Mouse (Mus musculus) central nervous system, embryonic 18 days (tissue): ENCODE measurements around the gene Mrgprx1. TPM values are rescaled to one million over a fixed set of nuclear protein-coding genes. Genes with fewer than 3 reads are reported as not detected.

Experiments
- polyA plus RNA-seq: library from polyadenylated mRNA; depleted of rRNA; stranded (reverse); fragments of >200 nt; gene quantifications from 2 replicates; pipeline ENCODE4 v1.2.3, GENCODE M21; 2012; rRNA removed

Mrgprx1 gene
- polyA plus RNA-seq = 2.4 TPM in 1 of 2 replicates, not detected in the other

DNA sequence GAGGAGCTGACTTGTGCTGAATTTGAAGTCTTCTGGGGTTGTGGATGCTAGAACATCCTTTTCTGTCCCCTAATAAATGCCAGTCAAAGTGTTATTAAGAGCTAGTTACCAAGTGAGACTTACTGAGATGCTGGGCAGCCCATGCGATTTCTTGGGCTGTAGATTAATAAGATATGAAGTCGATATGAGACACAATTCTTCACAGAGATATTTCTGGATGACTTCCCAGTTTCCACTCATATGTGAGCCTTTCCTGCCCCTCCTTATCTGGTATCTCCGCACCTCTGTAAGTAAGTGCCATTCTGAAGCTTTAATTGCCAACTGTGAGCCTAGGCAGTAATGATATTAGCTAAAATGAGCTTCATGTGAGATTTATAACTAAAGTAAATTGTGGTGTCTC, at the start of gene Mrgprx1:
TSS of gene Mrgprx1 (minus strand) at position 101 of the 400 bp plus-strand sequence.

DNA sequence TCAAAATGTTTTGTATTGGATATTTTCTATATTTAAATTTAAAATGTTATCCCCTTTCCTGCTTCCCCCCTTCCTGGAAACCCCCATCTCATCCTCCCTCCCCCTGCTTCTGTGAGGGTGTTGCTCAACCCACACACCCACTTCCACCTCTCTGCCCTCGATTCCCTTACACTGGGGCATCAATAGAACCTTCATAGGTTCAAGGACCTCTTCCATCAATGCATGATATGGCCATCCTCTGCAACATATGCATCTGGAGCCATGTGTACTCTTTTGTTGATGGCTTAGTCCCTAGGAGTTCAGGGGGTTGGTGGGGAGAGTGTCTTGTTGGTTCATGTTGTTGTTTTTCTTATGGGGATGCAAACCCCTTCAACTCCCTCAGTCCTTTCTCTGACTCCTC, 45.4 kb downstream of the Mrgprx1 start, which contains the start of gene Mrgpra4:
TSS of gene Mrgpra4 (minus strand) at position 101 of the 400 bp plus-strand sequence.

Other genes starting within 250 kb of the Mrgprx1 start
- not detected in 2 replicates for gene Mrgpra4, start 45.5 kb downstream of the Mrgprx1 start, polyA plus RNA-seq
- not detected in 2 replicates for gene Mrgprb5, start 141.4 kb upstream of the Mrgprx1 start, polyA plus RNA-seq
- not detected in 2 replicates for gene Mrgprb4, start 171.7 kb upstream of the Mrgprx1 start, polyA plus RNA-seq